Mouse (Mus musculus) MEL (cell line): Measurements from ENCODE around the gene Pip4k2c. TPM values are rescaled to one million over a fixed set of nuclear protein-coding genes. Genes with fewer than 3 reads are reported as not detected.
A peak's percentile ranks its signal among the peaks of the same experiment; 100 is the strongest.

Experiments
- DNase-seq: peaks from one replicate; pipeline ENCODE4 v3.0.0; 2011; ENCODE audit warnings: low read depth, low spot score
- H3K27ac ChIP-seq: 2 replicates; pipeline ENCODE4 v1.5.1; 2012; ENCODE audit warnings: low read depth, mild to moderate bottlenecking, control low read depth, low read length, moderate library complexity; ENCODE audit not compliant: control insufficient read depth
- H3K27me3 ChIP-seq, 2 experiments: fragments of 150-350 bp in 1 of 2; sonication (generic) in 1 of 2; 2 replicates each; pipeline ENCODE4 v1.6.1; 2012; ENCODE audit warnings: low read length in 2 of 2, mild to moderate bottlenecking in 2 of 2, improper control_type of control experiment in 1 of 2, moderate library complexity in 1 of 2; ENCODE audit not compliant: insufficient read depth in 2 of 2, control insufficient read depth in 1 of 2
- H3K36me3 ChIP-seq, 2 experiments: 2 replicates each; pipeline ENCODE4 v1.6.1; 2012 to 2014; ENCODE audit warnings: low read length in 2 of 2, improper control_type of control experiment in 1 of 2, inconsistent platforms in 1 of 2, mild to moderate bottlenecking in 1 of 2; ENCODE audit not compliant: insufficient read depth in 2 of 2, control insufficient read depth in 1 of 2
- H3K4me1 ChIP-seq, 2 experiments: fragments of 150-350 bp in 1 of 2; sonication (generic) in 1 of 2; 2 replicates each; pipeline ENCODE4 v1.6.1; 2012; ENCODE audit warnings: low read length in 2 of 2, improper control_type of control experiment in 1 of 2, mild to moderate bottlenecking in 1 of 2; ENCODE audit not compliant: insufficient read depth in 2 of 2, control insufficient read depth in 1 of 2
- H3K4me3 ChIP-seq, 2 experiments: fragments of 150-350 bp in 1 of 2; sonication (generic) in 1 of 2; 2 replicates each; pipeline ENCODE4 v1.5.1; 2012; ENCODE audit warnings: low read depth in 2 of 2, low read length in 2 of 2, mild to moderate bottlenecking in 2 of 2, moderate library complexity in 2 of 2, control low read depth in 1 of 2, improper control_type of control experiment in 1 of 2; ENCODE audit not compliant: control insufficient read depth in 1 of 2, insufficient read depth in 1 of 2
- H3K79me2 ChIP-seq: 2 replicates; pipeline ENCODE4 v1.6.1; 2012; ENCODE audit warnings: mild to moderate bottlenecking, low read length, moderate library complexity; ENCODE audit not compliant: control insufficient read depth, poor library complexity, insufficient read depth
- H3K9ac ChIP-seq: 2 replicates; pipeline ENCODE4 v1.6.1; 2012; ENCODE audit warnings: low read depth, mild to moderate bottlenecking, control low read depth, low read length, moderate library complexity; ENCODE audit not compliant: control insufficient read depth, poor library complexity, severe bottlenecking
- H3K9me3 ChIP-seq: fragments of 150-350 bp; sonication (generic); replicated peaks from 2 replicates; pipeline ENCODE4 v1.6.1; 2012; ENCODE audit warnings: mild to moderate bottlenecking, low read length, improper control_type of control experiment, moderate library complexity; ENCODE audit not compliant: insufficient read depth
- BHLHE40 ChIP-seq: IDR thresholded peaks from 2 replicates; pipeline ENCODE4 v1.6.1; 2012; ENCODE audit warnings: low read depth, mild to moderate bottlenecking, inconsistent platforms, low read length, improper control_type of control experiment, borderline replicate concordance
- CHD2 ChIP-seq: IDR thresholded peaks from 2 replicates; pipeline ENCODE4 v1.6.1; 2011; ENCODE audit warnings: low read length, improper control_type of control experiment
- CTCF ChIP-seq, 3 experiments: IDR thresholded peaks in 2 of 3; conservative IDR thresholded peaks in 1 of 3; 2 replicates each; pipeline ENCODE4 v1.5.1; 2011 to 2012; ENCODE audit warnings: low read length in 3 of 3, low read depth in 2 of 3, mild to moderate bottlenecking in 2 of 3, improper control_type of control experiment in 1 of 3, inconsistent platforms in 1 of 3, mixed read lengths in 1 of 3, moderate library complexity in 1 of 3; ENCODE audit not compliant: control insufficient read depth in 1 of 3, insufficient read depth in 1 of 3, poor library complexity in 1 of 3, severe bottlenecking in 1 of 3
- E2F4 ChIP-seq: IDR thresholded peaks from 2 replicates; pipeline ENCODE4 v1.6.1; 2011; ENCODE audit warnings: low read depth, low read length, improper control_type of control experiment, borderline replicate concordance
- GATA1 ChIP-seq: IDR thresholded peaks from 2 replicates; pipeline ENCODE4 v1.6.1; 2011; ENCODE audit warnings: low read depth, low read length, improper control_type of control experiment
- MAFK ChIP-seq: IDR thresholded peaks from 2 replicates; pipeline ENCODE4 v1.6.1; 2011; ENCODE audit warnings: low read depth, mild to moderate bottlenecking, low read length, improper control_type of control experiment, borderline replicate concordance
- POLR2A ChIP-seq, 2 experiments: IDR thresholded peaks; 2 replicates each; pipeline ENCODE4 v1.6.1; 2011 to 2012; ENCODE audit warnings: low read length in 2 of 2, mild to moderate bottlenecking in 2 of 2, control low read depth in 1 of 2, improper control_type of control experiment in 1 of 2, low read depth in 1 of 2, moderate library complexity in 1 of 2; ENCODE audit not compliant: control insufficient read depth in 1 of 2, insufficient read depth in 1 of 2, poor library complexity in 1 of 2
- POLR2AphosphoS5 ChIP-seq: IDR thresholded peaks from 2 replicates; pipeline ENCODE4 v1.6.1; 2012; ENCODE audit warnings: low read depth, borderline replicate concordance, mild to moderate bottlenecking, inconsistent platforms, low read length, moderate library complexity, mixed read lengths
- RCOR1 ChIP-seq: IDR thresholded peaks from 2 replicates; pipeline ENCODE4 v1.6.1; 2012; ENCODE audit warnings: low read depth, mild to moderate bottlenecking, inconsistent platforms, low read length, improper control_type of control experiment
- SMC3 ChIP-seq: IDR thresholded peaks from 2 replicates; pipeline ENCODE4 v1.6.1; 2011; ENCODE audit warnings: low read depth, low read length, improper control_type of control experiment
- TBP ChIP-seq: IDR thresholded peaks from 2 replicates; pipeline ENCODE4 v1.8.0; 2011; ENCODE audit warnings: low read depth, low read length, improper control_type of control experiment
- ZC3H11A ChIP-seq: IDR thresholded peaks from 2 replicates; pipeline ENCODE4 v1.6.1; 2012; ENCODE audit warnings: low read depth, mild to moderate bottlenecking, inconsistent platforms, low read length, improper control_type of control experiment
- ZMIZ1 ChIP-seq: IDR thresholded peaks from 2 replicates; pipeline ENCODE4 v1.6.1; 2012; ENCODE audit warnings: low read depth, mild to moderate bottlenecking, inconsistent platforms, low read length, improper control_type of control experiment, moderate library complexity
- ZNF384 ChIP-seq: IDR thresholded peaks from 2 replicates; pipeline ENCODE4 v1.6.1; 2012; ENCODE audit warnings: low read depth, mild to moderate bottlenecking, inconsistent platforms, low read length, improper control_type of control experiment
- polyA plus RNA-seq, 2 experiments: library from polyadenylated mRNA; stranded (reverse) in 1 of 2; unstranded in 1 of 2; fragments of >175 nt in 1 of 2; fragments of >200 nt in 1 of 2; gene quantifications; 2 replicates each; pipeline versions ENCODE4 v1.2.1 to v1.2.4; 2012; ENCODE audit warnings: low replicate concordance in 2 of 2, low read depth in 1 of 2; ENCODE audit not compliant: insufficient read length in 2 of 2, insufficient read depth in 1 of 2, missing spikeins in 1 of 2
- total RNA-seq: library from RNA; depleted of rRNA; stranded (reverse); fragments of 300-350 nt; gene quantifications from 2 replicates; pipeline ENCODE4 v1.2.3, GENCODE M21; 2012

Gene Pip4k2c
- total and polyA plus RNA-seq, 3 experiments = 31.9 to 58.2 TPM; not detected in 1

DNA sequence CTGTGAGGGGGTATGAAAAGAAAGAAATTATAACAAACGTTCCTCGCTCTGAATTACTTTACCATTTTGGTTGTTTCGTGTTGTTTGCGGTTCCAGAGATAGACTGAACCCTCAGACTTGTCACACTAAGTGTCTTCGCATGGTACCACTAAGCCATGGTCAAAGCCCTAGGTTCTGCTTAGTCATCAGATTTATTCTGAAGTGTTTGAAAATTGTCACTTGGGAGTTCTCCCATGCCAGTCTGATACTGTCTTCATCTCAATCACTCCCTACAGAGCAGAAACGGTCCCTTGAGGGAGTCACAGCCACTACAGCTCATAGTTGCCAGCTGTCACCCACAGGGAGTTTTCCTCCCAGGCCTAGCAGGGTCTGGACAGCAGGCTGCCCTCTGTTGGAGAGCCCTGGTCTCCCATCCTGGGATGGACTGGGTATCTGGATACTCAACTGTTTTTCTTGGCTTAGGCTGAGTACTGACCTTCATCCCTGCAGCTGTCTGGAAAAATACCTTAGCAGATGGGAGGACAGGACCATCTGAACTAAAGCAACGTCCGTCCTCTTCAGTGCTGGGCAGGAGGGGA, 15.0 kb upstream of the Pip4k2c start:
- H3K4me3 ChIP-seq = no peak overlapping the region
- H3K79me2 ChIP-seq = no peaks in the 10 kb centered on the region
- H3K9me3 ChIP-seq = no peaks in the 10 kb centered on the region
- H3K36me3 ChIP-seq = no peaks in the 10 kb centered on the region
- H3K4me1 ChIP-seq = peaks cover 0 to 7% of the 10 kb centered on the region in 2 experiments; a peak in 1 of 4 replicates
- H3K27me3 ChIP-seq = no peaks in the 10 kb centered on the region
- no peak overlapping the region for H3K9ac ChIP-seq
- TF ChIP-seq ZNF384 (no peak), SMC3 (peak; percentile 62), CTCF (IDR thresholded peaks at IDR 0.05 in 2 of 3, conservative IDR thresholded peaks at IDR 0.05 in 1 of 3; ENCODE audit: control insufficient read depth in 1 of 3, insufficient read depth in 1 of 3, low read depth in 2 of 3, low read length in 3 of 3, poor library complexity in 1 of 3, severe bottlenecking in 1 of 3) (peak; percentile 23 to 48 (median 40); a peak in 4 of 6 replicates), POLR2AphosphoS5 (no peak), MAFK (0 out of 2 replicates have a peak, but pooled peaks have one; percentile 60)
- no peak overlapping the region for H3K27ac ChIP-seq
- DNase-seq = no peak

- Histone ChIP-seq H3K9ac (no peak overlapping the region), H3K27me3 (no peaks in the 10 kb centered on the region), H3K79me2 (no peaks in the 10 kb centered on the region), H3K4me3 (no peak overlapping the region), H3K27ac (no peak overlapping the region), H3K9me3 (no peaks in the 10 kb centered on the region), H3K4me1 (peaks cover 0 to 7% of the 10 kb centered on the region in 2 experiments; a peak in 1 of 4 replicates)
- no peak for TF ChIP-seq CHD2
- TF ChIP-seq GATA1 = no peak
- no peak for TF ChIP-seq ZMIZ1
- TF ChIP-seq, all 39 proteins: peak for 0
- H3K36me3 ChIP-seq = no peaks in the 10 kb centered on the region
- no peak for DNase-seq
Measured at GRCm38 (mm10) chr10:127225732-127226131, 14.3 kb upstream of the Pip4k2c start.

- Histone ChIP-seq H3K36me3 (no peaks in the 10 kb centered on the region), H3K79me2 (no peaks in the 10 kb centered on the region), H3K9ac (no peak overlapping the region), H3K9me3 (no peaks in the 10 kb centered on the region), H3K27me3 (no peaks in the 10 kb centered on the region), H3K27ac (no peak overlapping the region), H3K4me3 (no peak overlapping the region), H3K4me1 (peaks cover 0 to 7% of the 10 kb centered on the region in 2 experiments; a peak in 1 of 4 replicates)
- no peak for DNase-seq
- no peak for TF ChIP-seq POLR2A (IDR thresholded peaks at IDR 0.05; ENCODE audit: control insufficient read depth in 1 of 2, insufficient read depth in 1 of 2, low read depth in 1 of 2, low read length in 2 of 2, poor library complexity in 1 of 2)
- TF ChIP-seq TBP = no peak
- no peak for TF ChIP-seq E2F4
- TF ChIP-seq ZC3H11A = no peak
- TF ChIP-seq MAFK = no peak
- TF ChIP-seq BHLHE40 = no peak
- no peak for TF ChIP-seq RCOR1
Measured at GRCm38 (mm10) chr10:127225213-127225612, 13.8 kb upstream of the Pip4k2c start.
